Mouse (Mus musculus): ENCODE results near the gene Ifi202b. TPM values are rescaled to one million over a fixed set of nuclear protein-coding genes. Genes with fewer than 3 reads are reported as not detected.
"Not testable (repeated sequence)": the region's sequence is repeated elsewhere in the genome, so short reads cannot be mapped to it uniquely, and the experiment has no call there.

Ifi202b gene
- not detected in 2 replicates for polyA plus RNA-seq (2012; ENCODE audit: insufficient read depth, insufficient read length, low replicate concordance, missing spikeins)

DNA sequence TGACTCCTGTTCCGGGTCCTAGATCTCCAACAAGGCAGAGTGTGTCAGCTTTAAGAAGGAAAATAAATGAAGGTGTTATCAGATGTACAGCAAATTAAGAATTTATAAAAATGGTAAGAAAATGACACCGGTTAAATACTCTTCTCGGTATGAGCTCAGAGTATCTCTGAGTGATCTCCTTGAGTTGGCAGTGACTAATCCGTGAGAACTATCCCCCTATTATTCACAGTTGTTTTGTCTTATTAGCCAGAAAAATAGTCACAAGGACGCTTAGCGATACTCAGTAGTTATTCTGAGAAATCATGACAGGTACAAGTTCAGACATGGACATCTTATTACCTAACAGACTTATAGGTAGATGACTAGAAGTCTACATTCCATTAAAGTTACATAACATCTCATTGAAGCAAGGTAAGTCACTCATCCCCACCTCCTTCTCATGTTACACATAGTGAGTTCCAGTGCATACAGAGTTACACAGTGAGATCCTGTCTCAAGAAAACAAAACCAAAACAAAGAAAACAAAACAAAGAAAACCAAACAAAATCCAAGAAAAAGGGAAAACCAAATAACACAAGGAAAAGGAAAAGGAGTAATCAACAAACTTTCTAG, at the start of gene Ifi202b:
Ifi202b (minus strand) TSS at position 51 of the 612 bp plus-strand sequence.
- not testable (repeated sequence) for H3K4me1 ChIP-seq (ENCODE audit: control insufficient read depth, insufficient read depth, low read length); H3K27ac ChIP-seq (ENCODE audit: insufficient read depth, low read depth, low read length); H3K4me3 ChIP-seq (ENCODE audit: insufficient read depth, low read depth, low read length)
- 89% methylated on average over 6 of the region's 6 CpGs for WGBS

DNA sequence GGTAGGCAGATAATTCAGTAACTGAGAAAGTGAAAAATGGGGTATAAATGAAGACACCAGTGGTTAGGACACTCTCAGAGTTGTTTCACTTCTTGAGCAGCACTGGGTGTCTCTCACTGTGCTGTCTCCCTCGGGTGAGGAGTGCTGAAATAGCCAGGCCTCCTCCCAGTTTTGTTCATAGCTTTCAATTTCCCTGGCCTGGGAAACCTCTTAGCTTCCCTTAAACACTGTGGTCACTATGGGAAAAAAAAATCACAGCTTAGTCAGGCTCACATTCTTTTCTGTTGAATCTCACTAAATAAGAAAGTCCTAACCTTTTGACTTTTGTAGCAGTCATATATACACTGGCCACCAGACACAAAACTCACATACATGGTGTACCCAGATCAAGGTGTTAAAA, 49.2 kb upstream of the Ifi202b start, which contains the start of gene Ifi205:
Ifi205 (minus strand) TSS at position 113 of the 400 bp plus-strand sequence.
- H3K4me3 ChIP-seq (ENCODE audit: insufficient read depth, low read depth, low read length), result no peak within 1 kb of the TSS
- H3K27ac ChIP-seq (ENCODE audit: insufficient read depth, low read depth, low read length), result no peak within 1 kb of the TSS
- TF ChIP-seq CTCF (IDR thresholded peaks at IDR 0.05; ENCODE audit: insufficient read depth, low read depth, low read length) (no peak), POLR2A (IDR thresholded peaks at IDR 0.05; ENCODE audit: insufficient read depth, low read depth, low read length) (no peak)
- no peaks in the 10 kb centered on the region for H3K4me1 ChIP-seq (ENCODE audit: control insufficient read depth, insufficient read depth, low read length)
- WGBS, result 52% methylated on average over 1 of the region's 1 CpGs

DNA sequence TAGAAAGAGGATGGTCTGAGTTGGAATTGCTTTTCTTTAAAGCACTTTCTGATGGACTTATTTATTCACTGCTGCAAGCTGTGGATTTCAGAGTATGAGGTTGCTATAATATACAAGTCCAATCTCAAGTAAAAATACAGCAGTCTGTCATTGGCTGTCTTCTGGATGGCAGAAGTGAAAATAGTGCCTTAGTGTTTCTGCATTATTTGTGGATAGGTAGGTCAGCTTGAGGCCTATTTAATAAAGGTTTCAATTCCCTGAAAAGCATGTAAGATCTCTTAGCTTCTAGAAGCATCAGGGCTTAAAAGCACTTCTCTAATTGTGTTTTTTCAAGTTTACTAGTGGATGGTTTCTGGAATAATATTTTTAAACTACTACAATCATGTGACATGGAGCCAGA, 24.5 kb upstream of the Ifi202b start:
- not testable (repeated sequence) for H3K4me3 ChIP-seq (ENCODE audit: insufficient read depth, low read depth, low read length); H3K4me1 ChIP-seq (ENCODE audit: control insufficient read depth, insufficient read depth, low read length); H3K27ac ChIP-seq (ENCODE audit: insufficient read depth, low read depth, low read length)

DNA sequence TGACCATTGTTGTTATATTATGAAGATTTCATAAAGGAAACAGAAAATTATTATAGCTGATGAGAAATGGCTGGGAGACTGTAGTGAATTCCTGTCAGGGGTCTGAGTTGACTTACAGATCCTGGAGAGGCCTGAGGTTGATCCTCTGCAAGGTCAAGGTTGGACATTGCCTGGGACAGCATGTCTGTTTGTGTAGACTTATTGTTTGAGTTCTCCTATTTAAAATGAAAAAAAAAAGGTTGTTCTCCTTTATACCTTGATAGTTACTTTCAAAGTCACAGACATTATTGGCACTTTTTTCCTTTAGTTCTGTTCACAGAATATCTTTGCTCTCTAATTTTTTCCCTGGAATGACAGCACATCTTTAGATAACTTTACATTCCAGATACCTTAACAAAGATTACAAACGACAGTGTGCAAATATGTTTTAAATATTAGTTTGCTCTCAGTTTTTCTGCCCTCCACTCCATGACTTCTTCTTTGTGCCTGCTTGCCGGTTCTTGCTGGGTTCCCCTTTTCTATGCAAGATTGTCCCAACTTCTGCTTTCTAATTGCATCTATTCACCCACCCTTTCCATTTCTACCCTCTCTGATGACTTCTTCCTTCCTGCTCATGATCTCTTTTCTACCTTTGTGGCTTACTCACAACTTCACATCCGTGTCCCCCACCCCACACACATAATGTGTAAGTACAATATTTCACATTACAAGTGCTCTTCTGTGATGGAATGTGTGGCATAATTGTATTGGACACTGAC, 22.0 kb upstream of the Ifi202b start:
- H3K4me1 ChIP-seq (ENCODE audit: control insufficient read depth, insufficient read depth, low read length); H3K4me3 ChIP-seq (ENCODE audit: insufficient read depth, low read depth, low read length); H3K27ac ChIP-seq (ENCODE audit: insufficient read depth, low read depth, low read length): not testable (repeated sequence)
- WGBS, result 86% methylated on average over 2 of the region's 3 CpGs

DNA sequence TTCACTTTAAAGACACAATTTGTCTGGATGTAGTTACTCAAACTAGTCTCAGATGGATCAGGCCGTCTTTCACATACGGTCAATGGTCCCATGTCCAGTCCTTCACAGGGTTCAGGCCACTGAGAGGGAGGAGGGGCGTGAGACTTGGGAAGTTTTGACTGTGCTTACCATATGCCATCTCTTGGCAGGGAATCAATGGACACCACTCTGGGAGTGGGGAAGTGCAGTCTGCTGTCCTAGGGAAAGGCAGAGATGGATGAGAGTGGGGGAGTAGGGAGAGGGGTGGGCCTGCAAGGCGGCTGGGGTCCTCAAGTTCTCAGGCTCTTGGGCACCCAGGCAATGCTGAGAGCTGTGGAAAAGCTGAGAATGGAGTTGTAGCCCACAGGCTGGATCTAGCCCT, 12.5 kb upstream of the Ifi202b start:
- no peak for TF ChIP-seq CTCF (IDR thresholded peaks at IDR 0.05; ENCODE audit: insufficient read depth, low read depth, low read length)
- no peak for TF ChIP-seq POLR2A (IDR thresholded peaks at IDR 0.05; ENCODE audit: insufficient read depth, low read depth, low read length)
- 93% methylated on average over 4 of the region's 4 CpGs for WGBS
- Histone ChIP-seq H3K4me3 (ENCODE audit: insufficient read depth, low read depth, low read length) (no peak overlapping the region), H3K4me1 (ENCODE audit: control insufficient read depth, insufficient read depth, low read length) (no peaks in the 10 kb centered on the region), H3K27ac (ENCODE audit: insufficient read depth, low read depth, low read length) (no peak overlapping the region)

DNA sequence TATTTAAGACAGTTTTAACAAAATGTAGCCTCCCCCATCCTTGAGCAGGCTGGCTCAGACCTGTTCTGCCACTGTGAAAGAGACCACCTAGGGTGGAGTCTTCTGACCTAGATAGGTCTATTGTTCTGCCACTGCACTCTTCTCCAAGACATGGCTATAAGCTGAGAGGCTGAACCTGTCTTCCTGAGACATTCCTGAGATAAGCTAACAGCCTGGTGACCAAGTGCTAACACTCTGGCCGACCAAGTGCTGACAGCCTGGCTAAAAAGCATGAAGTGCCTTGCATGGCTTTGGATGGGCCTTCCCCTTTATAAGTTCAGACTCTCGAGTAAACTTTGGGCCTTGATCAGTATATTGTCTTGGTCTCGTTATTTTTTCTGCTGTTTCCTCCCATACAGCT, 1.5 kb downstream of the Ifi202b start:
- not testable (repeated sequence) for H3K27ac ChIP-seq (ENCODE audit: insufficient read depth, low read depth, low read length); H3K4me1 ChIP-seq (ENCODE audit: control insufficient read depth, insufficient read depth, low read length); H3K4me3 ChIP-seq (ENCODE audit: insufficient read depth, low read depth, low read length)
- 35% methylated on average over 3 of the region's 3 CpGs for WGBS

DNA sequence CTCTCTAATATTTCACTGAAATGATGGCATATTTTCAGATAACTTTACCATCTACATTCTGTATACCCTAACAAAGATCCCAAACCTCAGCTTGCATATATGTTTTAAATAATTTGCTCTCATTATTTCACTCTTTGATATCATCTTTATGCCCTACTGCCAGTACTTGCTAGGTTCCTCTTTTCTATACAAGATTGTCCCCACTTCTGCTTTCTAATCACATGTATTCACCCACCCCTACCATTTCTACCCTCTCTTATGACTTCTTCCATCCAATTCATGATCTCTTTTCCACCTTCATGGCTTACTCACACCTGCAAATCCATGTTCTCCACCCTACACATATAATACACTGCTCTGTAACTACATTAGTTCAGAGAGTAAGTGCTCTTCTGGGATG, 4.9 kb downstream of the Ifi202b start:
- no peak overlapping the region for H3K4me3 ChIP-seq (ENCODE audit: insufficient read depth, low read depth, low read length)
- H3K27ac ChIP-seq (ENCODE audit: insufficient read depth, low read depth, low read length), result no peak overlapping the region
- no peak for TF ChIP-seq CTCF (IDR thresholded peaks at IDR 0.05; ENCODE audit: insufficient read depth, low read depth, low read length)
- TF ChIP-seq POLR2A (IDR thresholded peaks at IDR 0.05; ENCODE audit: insufficient read depth, low read depth, low read length), result no peak
- H3K4me1 ChIP-seq (ENCODE audit: control insufficient read depth, insufficient read depth, low read length), result no peaks in the 10 kb centered on the region

DNA sequence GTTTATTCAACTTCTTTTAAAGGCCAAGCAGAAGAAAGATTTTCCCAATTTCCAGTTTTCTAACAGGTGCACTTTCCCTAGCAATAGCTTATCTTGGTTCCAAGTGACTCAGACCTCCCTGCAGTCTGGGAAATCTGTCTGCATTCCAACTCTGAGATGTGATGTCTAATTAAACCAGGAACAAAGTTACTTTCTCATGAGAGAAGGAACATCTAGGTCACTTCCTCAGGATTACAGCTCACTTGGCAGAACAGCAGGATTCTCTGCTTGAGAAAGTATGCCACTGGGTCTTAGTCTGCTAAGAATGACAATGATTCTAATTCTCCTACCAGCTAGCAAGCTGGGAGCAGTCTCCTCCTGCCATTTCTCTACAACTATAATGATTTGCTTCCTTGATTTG, 9.4 kb downstream of the Ifi202b start:
- no peak overlapping the region for H3K4me3 ChIP-seq (ENCODE audit: insufficient read depth, low read depth, low read length)
- H3K27ac ChIP-seq (ENCODE audit: insufficient read depth, low read depth, low read length), result no peak overlapping the region
- TF ChIP-seq CTCF (IDR thresholded peaks at IDR 0.05; ENCODE audit: insufficient read depth, low read depth, low read length), result no peak
- no peak for TF ChIP-seq POLR2A (IDR thresholded peaks at IDR 0.05; ENCODE audit: insufficient read depth, low read depth, low read length)
- no peaks in the 10 kb centered on the region for H3K4me1 ChIP-seq (ENCODE audit: control insufficient read depth, insufficient read depth, low read length)

DNA sequence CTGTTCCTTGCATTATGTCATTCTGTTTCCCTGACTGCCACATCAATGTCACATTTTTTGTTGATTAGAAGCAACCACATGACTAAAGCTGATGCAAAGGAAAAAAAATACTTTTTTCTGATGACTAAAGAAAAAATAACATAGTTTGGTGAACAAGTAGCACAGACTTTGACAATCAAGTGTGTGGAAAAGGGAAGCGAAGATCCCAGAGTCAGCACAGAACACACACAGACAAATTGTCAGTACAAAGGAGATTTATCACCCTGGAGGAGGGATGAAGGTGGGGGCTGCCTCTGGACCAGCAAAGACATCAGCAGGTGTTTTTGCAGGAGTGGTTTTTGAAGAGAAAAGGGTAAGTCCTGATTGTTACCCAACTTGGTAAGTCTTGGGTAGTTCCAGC, 21.1 kb downstream of the Ifi202b start:
- not testable (repeated sequence) for H3K27ac ChIP-seq (ENCODE audit: insufficient read depth, low read depth, low read length); H3K4me1 ChIP-seq (ENCODE audit: control insufficient read depth, insufficient read depth, low read length); H3K4me3 ChIP-seq (ENCODE audit: insufficient read depth, low read depth, low read length)
- 90% methylated on average over 1 of the region's 1 CpGs for WGBS

DNA sequence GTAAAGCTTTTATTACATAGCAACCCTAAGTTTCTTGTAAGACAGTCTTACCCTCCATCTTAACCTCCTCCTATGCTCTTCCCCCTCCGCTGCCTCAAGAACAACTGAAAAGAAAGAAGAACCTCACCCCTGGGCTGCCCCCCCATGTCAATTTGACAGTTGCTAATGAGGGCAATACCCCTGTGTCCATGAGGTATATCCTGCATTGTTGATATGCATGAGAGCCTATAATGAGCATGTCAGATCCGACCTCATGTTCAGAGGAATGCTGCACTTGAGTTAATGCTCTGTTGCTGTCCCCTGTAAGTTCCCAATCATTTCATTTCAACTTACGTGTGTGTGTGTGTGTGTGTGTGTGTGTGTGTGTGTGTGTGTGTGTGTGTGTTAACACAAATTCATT, 22.5 kb downstream of the Ifi202b start:
- not testable (repeated sequence) for H3K4me3 ChIP-seq (ENCODE audit: insufficient read depth, low read depth, low read length); H3K27ac ChIP-seq (ENCODE audit: insufficient read depth, low read depth, low read length); H3K4me1 ChIP-seq (ENCODE audit: control insufficient read depth, insufficient read depth, low read length)
- WGBS, result 68% methylated on average over 3 of the region's 3 CpGs

DNA sequence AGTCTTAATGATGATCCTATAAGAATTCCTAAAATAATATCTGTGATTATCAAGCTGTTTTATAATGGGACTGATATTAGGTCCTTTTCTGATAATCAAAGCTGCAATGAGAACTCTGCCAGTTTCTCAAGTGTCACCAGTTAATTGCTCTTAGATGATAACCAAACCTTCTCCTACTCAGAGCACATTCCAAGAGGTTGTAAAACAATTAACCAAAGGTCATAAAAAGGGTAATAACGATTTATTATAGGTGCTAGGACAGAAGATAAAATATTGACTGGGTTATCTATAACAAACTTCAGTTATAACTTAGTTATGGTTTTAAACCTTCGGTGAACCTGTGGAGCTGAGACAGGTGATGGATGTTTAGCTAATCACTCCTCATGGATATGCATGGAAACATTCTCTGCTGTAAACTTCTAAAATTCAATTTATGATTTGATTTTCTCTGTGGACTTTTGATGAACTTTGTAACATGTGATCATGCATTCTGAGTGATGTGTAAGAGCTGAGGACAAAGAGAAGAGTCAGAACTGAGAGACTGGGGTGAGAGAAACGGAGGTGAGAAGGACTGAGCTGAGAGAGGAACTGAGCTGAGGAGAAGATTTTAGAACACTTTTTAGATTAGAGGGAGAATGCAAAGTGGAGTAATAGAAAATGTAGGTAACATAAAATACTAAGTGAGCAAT, 26.6 kb downstream of the Ifi202b start:
- not testable (repeated sequence) for H3K4me3 ChIP-seq (ENCODE audit: insufficient read depth, low read depth, low read length); H3K4me1 ChIP-seq (ENCODE audit: control insufficient read depth, insufficient read depth, low read length); H3K27ac ChIP-seq (ENCODE audit: insufficient read depth, low read depth, low read length)
- 81% methylated on average over 3 of the region's 3 CpGs for WGBS
